Mouse (Mus musculus) neutrophil, adult 5-6 weeks (primary cell): ENCODE measurements around the gene Cuta. TPM values are rescaled to one million over a fixed set of nuclear protein-coding genes. Genes with fewer than 3 reads are reported as not detected.
A peak's percentile ranks its signal among the peaks of the same experiment; 100 is the strongest.

Experiments used
- ATAC-seq: fragments of 151-379, 151-347 bp; 2 replicates; pipeline ENCODE4 v1.8.0; 2017; ENCODE audit warnings: mild to moderate bottlenecking, moderate TSS enrichment; ENCODE audit not compliant: insufficient number of reproducible peaks, poor library complexity, low FRiP score, severe bottlenecking; ENCODE audit errors: extremely low read depth
- total RNA-seq: library from RNA; stranded (forward); fragments of 200-1000 nt; gene quantifications from 2 replicates; pipeline ENCODE4 v1.2.3, GENCODE M21; 2017

The Cuta gene
- total RNA-seq, 1 experiment from 2014 or later, result 19.9 TPM

DNA sequence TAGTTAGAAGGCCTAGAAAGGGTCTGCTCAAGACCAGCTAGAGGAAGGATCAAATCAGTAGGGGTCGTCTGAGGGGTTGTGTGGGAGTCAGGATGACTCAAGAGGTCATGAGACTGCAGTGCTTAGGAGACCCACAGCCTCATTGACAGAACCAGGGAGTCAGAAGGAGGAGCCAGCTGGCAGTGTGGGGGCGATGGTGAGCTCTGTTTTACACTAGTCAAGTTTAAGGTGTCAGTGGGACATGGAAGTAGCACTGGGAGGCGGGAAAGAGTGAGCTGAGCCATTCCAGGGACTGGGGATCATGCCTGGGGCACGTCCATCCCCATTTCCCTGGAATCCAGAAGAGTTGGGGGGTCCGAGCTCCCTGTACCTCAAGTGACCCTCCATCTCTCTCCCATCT, 19.5 kb upstream of the Cuta start:
- no peak for ATAC-seq

DNA sequence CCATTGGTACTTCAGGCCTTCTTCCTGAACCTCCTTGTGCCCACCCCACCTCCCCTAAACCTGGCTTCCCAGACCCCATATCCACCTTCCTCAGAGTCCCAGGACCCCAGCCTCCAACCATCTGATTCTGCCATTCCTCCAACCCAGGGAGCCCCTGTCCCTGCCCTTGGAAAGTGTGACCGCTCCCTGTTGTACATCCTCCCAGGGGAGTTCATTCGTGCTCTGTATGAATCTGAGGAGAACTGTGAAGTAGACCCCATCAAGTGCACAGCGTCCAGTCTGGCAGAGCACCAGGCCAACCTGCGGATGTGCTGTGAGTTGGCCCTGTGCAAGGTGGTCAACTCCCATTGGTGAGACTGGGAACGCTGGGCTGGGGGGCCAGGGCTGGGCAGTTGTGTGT, 18.5 kb upstream of the Cuta start:
- no peak for ATAC-seq

DNA sequence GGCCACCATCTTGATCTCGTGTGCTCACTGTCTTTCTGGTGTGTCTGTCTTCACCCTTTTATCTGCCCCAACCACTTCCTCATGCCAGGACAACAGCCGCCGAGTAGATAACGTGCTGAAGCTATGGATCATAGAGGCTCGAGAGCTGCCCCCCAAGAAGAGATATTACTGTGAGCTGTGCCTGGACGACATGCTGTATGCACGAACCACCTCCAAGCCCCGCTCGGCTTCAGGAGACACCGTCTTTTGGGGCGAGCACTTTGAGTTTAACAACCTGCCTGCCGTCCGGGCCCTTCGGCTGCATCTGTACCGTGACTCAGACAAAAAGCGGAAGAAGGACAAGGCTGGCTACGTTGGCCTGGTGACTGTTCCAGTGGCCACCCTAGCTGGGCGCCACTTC, 17.5 kb upstream of the Cuta start:
- no peak for ATAC-seq

DNA sequence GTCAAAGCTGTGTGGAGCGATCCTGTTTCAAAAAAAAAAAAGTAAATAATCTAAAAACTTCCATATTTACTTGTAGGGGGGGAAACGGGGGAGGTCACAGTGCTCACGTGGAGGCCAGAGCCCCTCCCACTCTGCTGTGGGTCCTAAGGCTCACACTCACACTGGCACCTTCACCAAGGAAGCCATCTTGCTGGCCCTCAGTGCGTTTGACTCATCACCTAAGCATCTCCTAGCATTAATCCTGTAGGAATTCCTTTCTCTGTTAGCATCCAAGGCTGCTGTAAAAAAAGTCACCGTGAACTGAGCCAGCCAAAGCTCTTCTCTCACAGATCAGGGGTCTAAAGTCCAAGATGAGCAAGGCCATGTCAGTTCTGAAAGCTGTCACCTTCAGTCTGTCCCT, 16.9 kb upstream of the Cuta start:
- no peak for ATAC-seq

DNA sequence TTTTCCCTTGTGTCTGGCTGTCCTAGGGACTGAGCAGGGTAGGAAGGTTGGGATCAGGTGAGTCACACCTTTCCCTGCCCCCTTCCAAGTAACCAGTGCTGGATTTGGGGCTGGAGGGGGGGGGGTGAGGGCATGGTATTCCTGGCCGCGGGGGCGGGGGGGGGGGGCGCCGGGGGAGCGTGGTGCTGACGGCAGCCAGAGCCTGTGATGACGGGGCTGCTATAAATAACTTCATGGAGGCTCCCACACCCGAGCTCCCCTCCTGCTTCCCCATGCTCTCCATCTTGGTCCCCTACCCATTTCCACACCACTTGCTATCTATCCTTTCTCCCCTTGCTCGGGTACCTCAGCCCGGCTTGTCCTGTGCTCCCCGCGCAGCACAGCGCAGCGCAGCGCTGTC, 14.4 kb upstream of the Cuta start:
- ATAC-seq, result no peak

DNA sequence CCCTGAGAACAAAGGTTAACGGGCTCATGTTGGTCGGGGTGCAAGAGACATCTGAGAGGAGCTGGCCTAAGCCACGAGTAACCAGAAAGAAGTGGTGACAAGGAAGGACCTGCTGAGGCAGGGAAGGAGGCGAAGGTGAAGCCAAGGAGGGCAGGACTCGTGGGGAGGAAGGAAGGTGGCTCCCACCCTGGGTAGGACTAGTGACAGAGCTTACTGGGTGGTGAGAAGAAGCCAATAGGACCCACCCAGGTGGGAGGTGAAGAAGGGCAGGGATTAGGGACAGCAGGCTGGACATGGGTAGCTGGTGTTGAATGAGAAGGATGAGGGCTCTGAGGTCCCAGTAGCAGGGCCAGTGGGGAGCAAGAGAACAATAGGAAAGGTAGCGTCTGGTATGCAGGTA, 13.8 kb upstream of the Cuta start:
- ATAC-seq, result no peak

DNA sequence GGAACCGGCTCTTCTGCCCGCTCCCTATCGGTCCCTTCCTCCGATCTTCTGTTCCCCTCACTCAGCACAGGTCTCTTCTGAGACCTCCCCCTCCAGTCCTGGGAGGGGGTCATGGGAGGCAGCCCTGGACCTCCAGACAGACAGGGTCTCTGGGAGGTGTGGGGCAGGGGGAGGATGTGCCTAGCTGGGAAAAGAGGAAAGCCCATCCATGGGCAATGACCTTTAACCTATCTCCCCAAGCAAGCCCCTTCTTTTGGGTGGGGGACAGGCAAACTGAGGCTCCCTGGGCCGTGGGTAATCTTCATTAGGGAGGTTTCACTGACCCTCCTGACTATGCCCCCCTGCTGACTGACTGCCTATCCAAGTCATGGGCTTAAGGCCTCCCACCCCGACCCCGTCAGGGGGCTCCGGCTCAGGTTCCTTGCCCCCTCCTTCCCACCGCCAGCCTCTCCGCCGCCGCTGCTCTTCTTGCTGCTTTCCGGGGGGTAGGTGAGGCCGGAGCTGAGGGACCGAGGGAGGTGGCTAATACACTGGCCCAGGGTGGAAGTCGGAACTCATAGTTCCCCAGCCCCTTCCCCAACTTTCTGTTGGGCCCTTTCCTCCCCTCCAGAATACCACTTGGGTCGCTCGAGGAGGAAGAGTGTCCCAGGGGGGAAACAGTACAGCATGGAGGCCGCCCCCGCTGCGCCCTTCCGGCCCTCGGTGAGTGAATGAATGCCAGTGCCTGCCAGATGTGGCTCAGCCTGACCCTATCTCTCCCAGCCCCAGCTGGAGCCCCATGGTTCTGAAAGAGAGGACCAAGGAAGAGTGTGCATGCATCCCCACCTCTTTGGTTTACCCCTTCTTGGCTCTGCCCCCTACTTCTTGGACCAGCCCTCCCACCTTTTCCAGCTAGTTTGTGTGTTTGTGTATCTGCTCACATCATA, 12.8 kb upstream of the Cuta start:
- ATAC-seq, result no peak

DNA sequence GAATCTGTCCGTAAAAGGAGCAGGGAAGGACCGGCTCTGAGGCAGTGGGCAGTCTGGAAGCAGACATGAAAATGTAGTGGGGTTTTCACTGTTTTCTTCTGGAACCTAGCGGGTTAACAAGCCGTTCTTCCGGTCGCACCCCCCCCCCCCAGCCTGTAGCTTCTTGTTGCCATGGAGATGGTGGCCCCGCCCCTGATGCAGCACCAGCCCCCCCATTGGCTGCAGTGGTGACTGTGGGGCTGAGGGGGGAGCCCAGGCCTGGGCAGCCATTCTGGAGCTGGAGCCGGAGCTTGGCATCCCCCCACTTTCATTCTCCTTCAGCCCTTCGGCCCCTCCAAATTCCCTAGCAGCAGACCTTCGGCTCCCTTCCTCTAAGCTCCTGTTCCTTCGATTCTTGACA, 12.0 kb upstream of the Cuta start:
- peak; percentile 63 for ATAC-seq

DNA sequence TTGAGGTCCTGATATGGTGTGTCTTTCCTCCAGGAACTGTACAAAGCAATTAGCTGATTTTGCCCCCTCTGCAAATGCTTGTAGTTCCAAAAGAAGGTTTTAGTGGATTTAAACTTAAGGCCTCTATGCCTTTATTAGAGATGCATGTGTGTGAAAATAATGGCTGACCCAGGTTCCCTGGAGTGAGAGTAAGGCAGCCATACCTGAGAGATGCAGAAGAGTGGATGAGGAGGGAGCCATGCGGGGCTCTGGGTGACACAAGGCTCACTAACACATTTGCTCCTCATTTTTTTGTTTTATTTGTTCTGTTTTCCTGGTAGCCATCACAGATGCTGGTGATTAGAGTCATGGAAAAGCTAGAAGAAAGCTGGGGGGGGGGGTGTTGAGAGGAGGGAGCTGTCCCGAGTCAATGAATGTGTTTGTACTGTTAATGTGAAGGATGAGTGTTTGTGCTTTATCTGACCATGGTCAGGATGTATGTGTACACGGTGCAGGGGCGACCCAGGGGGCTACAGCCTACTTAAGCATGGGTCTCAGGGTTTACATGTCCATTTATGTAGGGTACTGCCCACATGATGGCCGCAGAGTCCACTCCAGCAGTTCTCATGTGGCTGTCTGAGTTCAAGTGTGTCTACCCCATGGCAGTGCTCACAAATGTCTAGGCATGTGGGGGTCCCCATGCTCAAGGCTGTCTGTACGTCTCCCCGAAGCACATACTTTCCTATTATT, 11.4 kb upstream of the Cuta start:
- no peak for ATAC-seq

DNA sequence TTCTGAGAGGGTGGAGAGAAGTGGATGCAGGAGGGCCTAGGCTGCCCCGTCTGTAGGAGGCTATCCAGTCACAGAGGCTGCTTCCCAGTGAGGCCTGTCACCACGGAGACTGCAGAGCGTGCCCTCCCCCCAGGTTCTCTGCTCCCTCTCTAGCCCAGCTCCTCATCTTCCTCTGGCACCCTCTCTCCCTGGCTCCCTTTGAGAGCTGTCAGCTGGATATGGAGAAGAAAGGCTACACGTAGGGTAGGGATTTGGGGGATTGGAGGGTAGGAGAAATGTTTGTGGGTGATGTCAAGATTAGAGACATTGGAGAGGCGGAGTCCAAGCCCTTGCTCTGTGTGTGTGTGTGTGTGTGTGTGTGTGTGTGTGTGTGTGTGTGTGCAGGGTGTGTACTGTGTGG, 10.5 kb upstream of the Cuta start:
- no peak for ATAC-seq

DNA sequence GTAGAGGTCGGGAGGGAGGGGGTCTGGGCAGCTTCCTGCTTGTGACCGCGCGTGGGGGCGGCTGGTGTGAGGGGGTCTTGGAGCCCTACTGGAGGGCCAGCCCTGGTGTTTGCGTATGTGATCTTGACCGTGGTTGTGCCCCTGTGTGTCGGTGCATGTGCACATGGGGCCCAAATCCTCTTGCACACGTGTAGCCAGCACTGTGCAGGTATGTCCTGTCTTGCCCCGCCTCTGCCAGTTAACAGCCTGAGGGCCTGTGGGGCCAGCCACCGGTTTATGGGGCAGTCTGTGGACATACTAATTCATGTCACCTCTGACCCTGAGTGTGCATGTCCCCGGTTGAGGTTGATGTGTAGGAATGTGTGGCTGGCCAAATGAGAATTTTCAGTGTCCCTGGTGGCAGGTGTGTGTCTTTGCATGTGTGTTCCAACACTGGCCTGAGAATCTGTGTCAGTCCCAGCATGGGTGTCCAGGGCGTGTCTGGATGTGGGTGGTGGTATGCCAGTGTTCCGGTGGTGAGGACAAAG, 9.7 kb upstream of the Cuta start:
- ATAC-seq, result no peak; the same call in 1 of the 2 replicates

DNA sequence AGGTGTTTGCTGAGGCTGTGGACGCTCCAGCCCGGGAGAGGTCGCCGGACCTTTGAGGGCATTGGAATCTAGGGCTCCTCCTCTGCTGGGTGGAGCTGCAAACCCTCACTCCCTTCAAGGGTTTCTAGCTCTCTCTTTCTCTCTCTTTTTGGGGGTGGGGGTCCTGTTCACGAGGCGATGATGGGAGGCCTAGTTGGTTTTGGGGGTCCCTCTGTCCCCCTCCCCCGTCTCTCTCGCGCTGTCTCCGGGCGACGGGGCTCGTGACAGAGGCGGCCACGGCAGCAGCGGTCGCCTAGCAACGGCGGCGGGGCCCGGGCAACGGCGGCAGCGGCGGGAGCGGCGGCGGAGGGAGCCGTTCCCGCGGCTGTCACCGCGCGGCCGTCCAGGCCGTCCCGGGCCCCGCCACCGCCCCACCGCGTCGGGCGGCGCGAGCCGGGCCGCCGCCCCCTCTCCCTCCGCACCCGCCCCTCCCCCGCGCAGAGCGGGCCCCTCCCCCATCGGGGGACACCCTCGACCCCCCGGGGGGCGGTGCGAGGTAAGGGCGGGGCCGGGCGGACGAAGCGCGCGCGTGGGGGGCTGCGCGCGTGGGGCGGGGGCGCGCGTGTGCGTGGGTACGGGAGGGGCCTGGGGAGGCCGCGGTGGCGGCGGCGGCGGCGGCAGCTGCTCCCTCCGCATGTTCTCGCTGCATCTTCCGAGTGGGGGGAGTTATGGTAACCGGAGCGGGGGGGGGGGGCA, 9.1 kb upstream of the Cuta start:
- ATAC-seq, result no peak

DNA sequence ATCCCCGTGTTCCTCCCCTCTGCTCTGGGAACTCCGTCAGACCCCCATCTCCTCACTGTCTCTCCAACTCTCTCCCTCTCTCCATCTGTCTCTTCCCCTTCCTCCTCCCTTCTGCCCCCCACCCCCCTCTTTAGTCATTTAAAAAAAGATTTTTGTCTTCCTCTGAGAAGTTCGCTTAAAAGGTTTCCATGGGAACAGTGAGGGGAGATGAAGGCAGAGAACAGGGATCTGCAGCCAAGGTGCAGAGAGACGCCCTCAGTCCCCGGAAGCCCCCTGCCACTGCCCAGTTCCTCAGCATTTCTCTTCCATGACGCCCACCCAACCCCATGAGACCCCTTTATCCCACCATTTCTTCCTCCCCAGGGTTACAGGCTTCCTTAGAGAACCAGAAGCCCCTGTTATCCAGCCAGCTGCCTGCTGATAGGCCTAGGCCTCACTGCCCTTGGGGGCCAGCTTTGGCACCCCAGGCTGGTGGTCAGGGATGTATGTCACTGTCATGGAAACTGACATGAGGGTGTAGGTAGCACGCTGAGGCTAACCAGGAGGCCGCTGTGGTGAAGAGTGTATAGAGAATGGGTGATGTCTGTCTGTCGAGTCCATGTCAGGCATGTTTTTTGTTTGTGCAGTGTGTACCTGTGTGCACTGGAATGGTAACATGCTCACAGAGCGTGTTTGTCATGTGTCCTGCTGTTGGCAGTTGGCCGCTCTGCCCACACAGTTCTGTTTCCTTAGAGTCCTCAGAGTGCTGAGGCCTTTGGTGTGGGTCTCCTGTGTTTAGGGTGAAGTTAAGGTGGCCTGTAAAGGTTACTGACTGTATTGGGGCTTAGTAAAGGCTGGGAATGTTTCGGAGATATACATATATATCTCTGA, 8.1 kb upstream of the Cuta start:
- no peak for ATAC-seq

DNA sequence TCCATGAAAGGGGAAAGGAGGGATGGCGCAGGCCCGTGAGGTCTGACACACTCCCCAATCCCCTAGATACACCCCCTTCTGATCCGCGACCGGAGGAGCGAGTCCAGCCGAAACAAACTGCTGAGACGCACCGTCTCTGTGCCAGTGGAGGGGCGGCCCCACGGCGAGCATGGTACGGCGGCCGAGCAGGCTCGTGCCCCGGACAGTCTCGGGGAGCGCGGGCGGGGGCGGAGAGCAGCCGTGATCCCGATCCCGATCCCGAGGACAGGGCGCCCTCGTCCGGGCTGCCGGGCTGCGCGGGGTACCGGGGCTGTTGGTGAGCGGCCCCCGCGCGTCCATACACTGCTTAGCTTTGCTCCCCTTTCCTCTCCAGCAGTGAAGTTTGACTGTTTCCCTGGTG, 7.2 kb upstream of the Cuta start:
- no peak for ATAC-seq

DNA sequence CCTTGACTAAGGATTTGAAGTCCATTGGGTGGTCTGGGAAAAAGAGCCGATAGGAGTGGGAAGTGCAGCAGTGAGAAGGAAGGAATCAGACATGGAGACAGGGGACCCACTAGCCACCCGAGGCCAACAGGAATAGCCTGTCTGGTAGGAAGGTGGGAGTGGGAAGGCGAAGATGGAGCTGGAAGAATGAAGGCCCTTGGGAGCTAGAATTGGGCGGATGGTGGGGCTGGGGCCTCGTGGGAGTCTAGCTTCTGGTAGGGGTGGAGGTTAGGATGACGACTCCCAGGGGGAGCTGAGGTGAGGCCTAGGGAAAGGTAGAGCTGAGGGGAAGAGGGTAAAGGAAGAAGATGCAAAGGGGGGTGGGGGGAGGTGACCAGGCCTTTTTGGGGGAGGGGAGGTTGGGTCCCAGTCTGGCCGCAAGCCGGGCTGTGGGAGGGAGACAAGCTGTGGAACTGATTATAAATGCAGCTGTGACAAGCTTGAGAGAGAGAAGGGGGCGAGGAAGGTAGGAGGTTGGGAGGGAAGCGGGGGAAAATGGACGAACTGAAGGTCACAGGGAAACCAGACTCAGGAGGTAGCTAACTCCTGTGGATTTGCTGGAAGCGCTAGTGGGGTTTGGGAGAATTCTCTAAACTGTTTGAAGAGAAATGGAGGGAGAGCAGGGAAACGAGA, 6.6 kb upstream of the Cuta start:
- ATAC-seq, result no peak

DNA sequence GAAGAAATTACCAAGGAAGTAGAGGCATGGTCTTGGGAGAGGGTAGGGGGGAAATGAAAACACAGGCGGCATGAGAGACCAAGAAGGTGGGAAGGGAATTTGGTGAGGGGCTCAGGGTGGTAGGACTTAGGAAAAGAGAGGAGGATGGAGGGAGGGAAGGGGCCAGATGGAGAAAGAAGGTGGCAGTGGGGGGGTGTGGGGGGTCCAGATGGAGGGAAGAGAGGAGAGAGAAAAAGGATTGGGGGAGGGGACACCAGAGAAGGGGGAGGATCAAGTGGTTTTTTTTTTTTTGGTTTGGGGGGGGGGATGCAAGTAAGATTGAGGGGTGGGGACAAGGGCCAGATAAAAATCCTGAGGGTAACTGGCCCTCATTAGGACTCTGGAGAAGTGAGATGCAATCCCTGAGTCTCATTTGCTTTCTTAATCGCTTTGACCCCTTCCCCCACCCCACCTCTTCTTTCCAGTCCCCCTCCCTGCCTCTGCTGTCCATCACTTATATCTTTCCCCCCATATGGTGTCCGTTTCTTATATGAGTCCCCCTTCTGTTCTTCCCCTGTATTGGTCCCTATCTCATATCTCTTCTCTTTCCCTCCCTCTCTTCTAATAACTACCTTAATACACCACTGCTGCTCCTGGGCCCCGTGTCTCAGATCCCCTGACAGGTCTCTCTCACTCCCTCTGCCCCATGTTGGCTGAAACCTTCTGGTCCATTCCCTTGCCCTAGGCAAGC, 2.6 kb upstream of the Cuta start:
- ATAC-seq, result no peak

DNA sequence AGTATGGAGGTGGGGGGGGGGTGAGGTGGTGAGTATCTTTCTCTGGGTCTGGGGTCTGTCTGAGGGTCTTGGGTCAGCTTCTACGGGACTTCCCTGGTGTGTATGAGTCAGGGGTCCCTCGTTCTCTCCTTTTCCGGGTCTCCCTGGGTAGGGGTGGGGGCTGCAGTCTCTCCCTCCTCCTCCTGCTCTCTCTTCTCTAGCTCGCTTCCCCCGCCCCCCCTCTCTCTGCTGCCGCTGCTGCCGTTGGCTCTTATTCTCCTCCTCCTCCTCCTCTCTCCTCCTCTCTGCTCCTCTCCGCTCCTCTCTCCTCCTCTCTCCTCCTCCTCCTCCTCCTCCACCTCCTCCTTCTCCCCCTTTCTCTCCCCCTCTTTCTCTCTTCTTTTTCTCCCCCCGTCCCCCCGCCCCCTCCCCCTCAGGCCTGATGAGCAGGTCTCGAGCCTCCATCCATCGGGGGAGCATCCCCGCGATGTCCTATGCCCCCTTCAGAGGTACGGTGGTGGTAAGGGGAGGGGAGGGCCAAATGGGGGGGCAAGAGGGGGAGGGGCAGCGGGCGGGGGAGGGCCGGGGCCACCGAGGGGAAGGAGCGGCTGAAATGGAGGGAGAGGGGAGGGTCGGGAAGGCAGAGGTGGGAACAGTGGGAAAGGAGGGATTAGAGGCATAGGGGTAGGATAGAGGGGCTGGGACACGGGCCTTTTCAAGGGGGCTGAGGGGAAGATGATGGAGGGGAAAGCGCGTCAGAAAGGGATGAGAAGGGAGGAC, 1.8 kb upstream of the Cuta start, which contains the start of gene Syngap1:
TSS of gene Syngap1 (plus strand) at position 223 of the 759 bp plus-strand sequence.
- ATAC-seq, result no peak
